Mouse (Mus musculus): Measurements from ENCODE around the gene Rgl3.

GRCm38 (mm10) chr9:21924099-21924493, 65.2 kb downstream of the Rgl3 start:
- TF ChIP-seq EP300 (IDR thresholded peaks at IDR 0.05; ENCODE audit: low read depth) (peak; percentile 93), CTCF (IDR thresholded peaks at IDR 0.05; ENCODE audit: low read depth) (no peak)

All from liver, postnatal 0 days (tissue).